In the genomic region with DNA sequence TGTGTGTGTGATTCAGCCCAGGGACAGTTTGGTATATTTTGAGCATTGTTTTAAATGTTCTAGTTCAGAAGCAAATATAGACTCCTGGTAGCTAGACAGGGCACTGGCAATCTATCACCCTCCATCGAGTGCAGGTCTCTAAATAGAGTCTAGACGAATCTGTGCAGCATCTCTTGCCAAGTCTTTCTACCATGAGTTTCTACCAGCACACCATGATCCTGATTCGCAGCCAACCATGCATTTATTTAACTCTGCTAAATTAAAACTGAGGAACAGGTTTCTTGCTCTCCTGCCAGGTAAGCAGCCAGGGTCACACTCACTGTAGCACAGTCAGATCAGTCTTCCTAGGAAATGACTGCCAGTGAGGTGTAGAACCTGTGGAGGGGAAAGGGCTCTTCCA, we compare ENCODE assay signal across 15 mouse cellular contexts.
DNase-seq lines count a peak whose midpoint lies in the region; ATAC-seq and TF ChIP-seq lines count a peak whose summit lies in the region.
"Had no signal": no experiment of that assay in that cellular context is flagged by ENCODE, and none has a peak within 500 bp of the region (broad histone marks: within the 10 kb centered on the region; RNA-seq: fewer than 3 reads in every experiment).

No protein-coding gene starts in this region.

- TF ChIP-seq CTCF in left cerebral cortex, adult 2 months (IDR thresholded peaks at IDR 0.05), result no peak

- H3K4me3 ChIP-seq in left cerebral cortex, adult 2 months, result no peak overlapping the region
- H3K4me3 ChIP-seq in liver, embryonic 11.5 days (ENCODE audit: low read depth, low read length), result no peak overlapping the region
- H3K4me3 ChIP-seq: hindbrain, embryonic 15.5 days; liver, embryonic 12.5 days; midbrain, embryonic 13.5 days; neural tube, embryonic 13.5 days had no signal

- DNase-seq in frontal cortex, adult 2 months (ENCODE audit: extremely low spot score in 1 of 2, low spot score in 1 of 2), result peak; percentile 32 to 45
- no peak for DNase-seq in frontal cortex, postnatal 14 days (ENCODE audit: low spot score in 2 of 2)
- DNase-seq in left cerebral cortex, adult 11 months (ENCODE audit: low spot score), result peak; percentile 28
- no peak for DNase-seq in left cerebral cortex, adult 2 months (ENCODE audit: extremely low spot score in 1 of 2, low spot score in 2 of 2)
- DNase-seq in layer of hippocampus, adult 18-20 months (ENCODE audit: low spot score in 2 of 2), result peak; percentile 2 to 76
- peak; percentile 36 to 47 for DNase-seq in right cerebral cortex, postnatal 10 days (ENCODE audit: low spot score in 2 of 2)
- DNase-seq in thymus, postnatal 4 days, result no peak
- no peak for DNase-seq in liver, embryonic 11.5 days (ENCODE audit: low spot score)
- DNase-seq: lung, postnatal 14 days had no signal

- no peak overlapping the region for H3K27ac ChIP-seq in left cerebral cortex, adult 2 months
- H3K27ac ChIP-seq in liver, embryonic 11.5 days (ENCODE audit: low read depth, low read length), result no peak overlapping the region
- H3K27ac ChIP-seq: hindbrain, embryonic 15.5 days; liver, embryonic 12.5 days; midbrain, embryonic 13.5 days; neural tube, embryonic 13.5 days; stomach, postnatal 0 days had no signal

- H3K27me3 ChIP-seq in liver, embryonic 11.5 days (replicated peaks; ENCODE audit: control insufficient read depth, insufficient read depth, low read length), result no peaks in the 10 kb centered on the region
- H3K27me3 ChIP-seq: hindbrain, embryonic 15.5 days; liver, embryonic 12.5 days; midbrain, embryonic 13.5 days; neural tube, embryonic 13.5 days had no signal

- 80% methylated on average over 3 of the region's 3 CpGs for WGBS in liver, embryonic 11.5 days

- no peak overlapping the region for H3K4me2 ChIP-seq in liver, embryonic 11.5 days
- H3K4me2 ChIP-seq: hindbrain, embryonic 15.5 days; liver, embryonic 12.5 days; midbrain, embryonic 13.5 days; neural tube, embryonic 13.5 days had no signal

- no peak for ATAC-seq in liver, embryonic 11.5 days (replicated peaks; ENCODE audit: low FRiP score)
- ATAC-seq: forebrain, embryonic 16.5 days; liver, embryonic 12.5 days; midbrain, embryonic 13.5 days had no signal

- H3K9me3 ChIP-seq in liver, embryonic 11.5 days (ENCODE audit: control insufficient read depth, low read length), result no peaks in the 10 kb centered on the region
- H3K9me3 ChIP-seq: hindbrain, embryonic 15.5 days; liver, embryonic 12.5 days; midbrain, embryonic 13.5 days; neural tube, embryonic 13.5 days had no signal

- no peak overlapping the region for H3K9ac ChIP-seq in liver, embryonic 11.5 days (ENCODE audit: low read depth, low read length)
- H3K9ac ChIP-seq: hindbrain, embryonic 15.5 days; liver, embryonic 12.5 days; midbrain, embryonic 13.5 days; neural tube, embryonic 13.5 days had no signal

- H3K4me1 ChIP-seq in liver, embryonic 11.5 days (replicated peaks; ENCODE audit: control insufficient read depth, insufficient read depth, low read length), result no peaks in the 10 kb centered on the region
- H3K4me1 ChIP-seq: hindbrain, embryonic 15.5 days; liver, embryonic 12.5 days; midbrain, embryonic 13.5 days; neural tube, embryonic 13.5 days had no signal

- intact Hi-C loops in left cerebral cortex, adult 2 months (cut with DNase I), result no loop called here

- no peaks in the 10 kb centered on the region for H3K36me3 ChIP-seq in liver, embryonic 11.5 days (ENCODE audit: control insufficient read depth, insufficient read depth, low read length)
- H3K36me3 ChIP-seq: hindbrain, embryonic 15.5 days; liver, embryonic 12.5 days; midbrain, embryonic 13.5 days; neural tube, embryonic 13.5 days had no signal

Comparison
In these comparisons a context has a peak if more than half of its experiments do, and no peak if none do; other contexts are left out.
1. DNase-seq: peak in frontal cortex, adult 2 months (2 of 2), left cerebral cortex, adult 11 months (single experiment), layer of hippocampus, adult 18-20 months (2 of 2) and right cerebral cortex, postnatal 10 days (2 of 2); none in frontal cortex, postnatal 14 days (0 of 2), left cerebral cortex, adult 2 months (0 of 2), thymus, postnatal 4 days (single experiment) and liver, embryonic 11.5 days (single experiment).